Mouse (Mus musculus) CH12F3 (cell line): ENCODE results near the gene Kcng3.

Source experiments
- in situ Hi-C: fragments of 300-500 bp; cut with MboI; formaldehyde crosslinking; loops from 2 replicates; pipeline ENCODE4 v1.14.3; 2020; ENCODE audit warnings: low sequenced_read_pairs

Kcng3 gene

GRCm38 (mm10) chr17:83562153-83563010, 69.3 kb downstream of the Kcng3 start:
- in situ Hi-C loops: no loop called here

- in situ Hi-C loops: no loop called here
Measured at GRCm38 (mm10) chr17:83559081-83559480, 72.6 kb downstream of the Kcng3 start.

GRCm38 (mm10) chr17:83555836-83556235, 75.9 kb downstream of the Kcng3 start:
- in situ Hi-C loops: no loop called here

GRCm38 (mm10) chr17:83554997-83555396, 76.7 kb downstream of the Kcng3 start:
- in situ Hi-C loops: no loop called here

GRCm38 (mm10) chr17:83548501-83549233, 83.0 kb downstream of the Kcng3 start:
- in situ Hi-C loops: no loop called here

GRCm38 (mm10) chr17:83547145-83547544, 84.5 kb downstream of the Kcng3 start:
- in situ Hi-C loops: no loop called here

- in situ Hi-C loops: no loop called here
Measured at GRCm38 (mm10) chr17:83545756-83546742, 85.6 kb downstream of the Kcng3 start.

GRCm38 (mm10) chr17:83545259-83545658, 86.4 kb downstream of the Kcng3 start:
- in situ Hi-C loops: no loop called here

GRCm38 (mm10) chr17:83542424-83542823, 89.3 kb downstream of the Kcng3 start:
- in situ Hi-C loops: no loop called here

GRCm38 (mm10) chr17:83539262-83540037, 92.2 kb downstream of the Kcng3 start:
- in situ Hi-C loops: no loop called here

- in situ Hi-C loops: no loop called here
Measured at GRCm38 (mm10) chr17:83538694-83539093, 93.0 kb downstream of the Kcng3 start.

- in situ Hi-C loops: no loop called here
Measured at GRCm38 (mm10) chr17:83538141-83538540, 93.6 kb downstream of the Kcng3 start.
